Mouse (Mus musculus): ENCODE results near the gene Runx3. TPM values are rescaled to one million over a fixed set of nuclear protein-coding genes. Genes with fewer than 3 reads are reported as not detected.

Runx3 gene
- polyA plus RNA-seq, 1 experiment from 2014 or later: 0.20 TPM

DNA sequence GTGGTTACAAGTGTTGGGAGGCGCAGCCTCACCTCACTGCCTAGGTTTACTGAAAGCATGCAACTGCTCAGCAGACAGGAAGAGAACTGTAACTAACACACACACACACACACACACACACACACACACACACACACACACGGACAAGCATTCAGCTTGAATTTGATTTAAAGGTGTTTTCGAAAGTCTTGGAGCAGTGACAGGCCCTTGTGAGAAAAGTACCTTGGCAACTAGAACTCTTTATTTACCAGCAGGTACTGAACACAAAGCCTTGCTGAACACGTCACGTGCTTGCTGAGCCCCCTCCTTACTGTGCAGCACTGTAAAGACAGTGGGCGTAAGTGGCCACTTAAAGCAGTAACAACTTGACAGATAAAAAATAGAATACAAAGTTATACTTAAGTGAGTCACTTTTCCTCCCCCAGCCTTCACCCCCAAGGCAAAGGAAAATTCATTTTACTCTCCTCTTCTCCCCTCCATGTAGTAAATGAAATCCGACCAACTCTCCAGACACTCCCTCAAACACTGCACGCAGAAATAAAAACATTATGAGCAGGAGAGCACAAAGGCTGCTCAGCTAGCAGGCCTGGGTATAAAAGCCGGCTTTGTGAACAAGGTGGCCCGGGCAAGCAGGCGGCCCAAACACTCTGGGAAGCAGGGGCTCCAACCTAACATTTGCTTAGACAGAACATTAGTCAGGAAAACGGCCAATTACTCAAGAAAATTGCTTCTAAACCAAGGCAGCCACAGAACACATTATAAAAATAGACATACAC is 101.4 kb downstream of the Runx3 start:
- no peak overlapping the region for H3K4me2 ChIP-seq (ENCODE audit: low read length)
- no peaks in the 10 kb centered on the region for H3K9me3 ChIP-seq (ENCODE audit: control insufficient read depth, low read length)
- no peaks in the 10 kb centered on the region for H3K4me1 ChIP-seq (replicated peaks; ENCODE audit: control insufficient read depth, insufficient read depth, low read length)
- DNase-seq (ENCODE audit: low spot score): no peak
- no peak overlapping the region for H3K9ac ChIP-seq (ENCODE audit: low read length)
- no peak overlapping the region for H3K27ac ChIP-seq (ENCODE audit: low read depth)
- ATAC-seq (replicated peaks; ENCODE audit: low FRiP score, low TSS enrichment, low read depth): no peak
- no peak overlapping the region for H3K4me3 ChIP-seq (ENCODE audit: low read depth, low read length)
- peaks cover 72% of the 10 kb centered on the region for H3K36me3 ChIP-seq (ENCODE audit: control insufficient read depth, insufficient read depth, low read length)
- WGBS: 68% methylated on average over 12 of the region's 12 CpGs
- no peaks in the 10 kb centered on the region for H3K27me3 ChIP-seq (replicated peaks; ENCODE audit: control insufficient read depth, insufficient read depth, low read length)

- Histone ChIP-seq H3K36me3 (ENCODE audit: control insufficient read depth, insufficient read depth, low read length) (peaks cover 52% of the 10 kb centered on the region), H3K4me1 (replicated peaks; ENCODE audit: control insufficient read depth, insufficient read depth, low read length) (no peaks in the 10 kb centered on the region), H3K4me3 (ENCODE audit: low read depth, low read length) (no peak overlapping the region), H3K9me3 (ENCODE audit: control insufficient read depth, low read length) (no peaks in the 10 kb centered on the region), H3K4me2 (ENCODE audit: low read length) (no peak overlapping the region), H3K27ac (ENCODE audit: low read depth) (no peak overlapping the region), H3K27me3 (replicated peaks; ENCODE audit: control insufficient read depth, insufficient read depth, low read length) (no peaks in the 10 kb centered on the region), H3K9ac (ENCODE audit: low read length) (no peak overlapping the region)
- 91% methylated on average over 9 of the region's 9 CpGs for WGBS
- DNase-seq (ENCODE audit: low spot score) (no peak), ATAC-seq (replicated peaks; ENCODE audit: low FRiP score, low TSS enrichment, low read depth) (no peak)
These were observed 103.4 kb downstream of the Runx3 start for GRCm38 (mm10) chr4:135223808-135224207.

DNA sequence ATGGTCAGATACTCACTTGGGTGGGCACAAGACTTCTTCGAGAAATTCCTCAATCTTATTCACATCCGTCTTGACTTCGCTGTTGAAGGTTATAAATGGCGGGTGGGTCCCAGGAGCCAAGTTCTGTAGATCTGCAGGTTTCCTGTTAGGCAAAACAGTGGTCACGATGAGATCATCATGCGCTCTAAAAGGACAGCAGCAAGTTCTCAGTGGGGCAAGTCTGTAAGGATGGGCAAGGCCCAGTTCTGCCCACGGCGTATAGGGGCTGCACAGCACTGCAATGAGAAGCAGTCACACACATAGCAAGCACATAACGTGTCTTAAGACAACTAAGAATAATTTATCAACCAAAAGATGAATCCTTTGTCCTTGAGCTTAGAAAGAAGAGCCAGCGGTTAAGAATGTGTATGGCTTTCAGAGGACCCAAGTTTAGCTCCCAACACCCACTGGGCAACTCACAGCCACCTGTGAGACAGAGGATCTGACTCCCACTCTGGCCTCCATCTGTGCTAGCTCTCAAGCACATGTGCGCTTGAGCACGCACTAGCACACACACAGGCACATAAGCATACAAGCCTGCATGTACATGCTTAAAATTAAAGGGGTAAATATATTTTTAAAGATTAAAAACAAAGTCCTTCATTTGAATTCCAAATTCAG is 105.7 kb downstream of the Runx3 start:
- Histone ChIP-seq H3K9ac (ENCODE audit: low read length) (no peak overlapping the region), H3K36me3 (ENCODE audit: control insufficient read depth, insufficient read depth, low read length) (peaks cover 45% of the 10 kb centered on the region), H3K9me3 (ENCODE audit: control insufficient read depth, low read length) (no peaks in the 10 kb centered on the region), H3K27me3 (replicated peaks; ENCODE audit: control insufficient read depth, insufficient read depth, low read length) (no peaks in the 10 kb centered on the region), H3K4me1 (replicated peaks; ENCODE audit: control insufficient read depth, insufficient read depth, low read length) (peaks cover 4% of the 10 kb centered on the region), H3K27ac (ENCODE audit: low read depth) (no peak overlapping the region), H3K4me3 (ENCODE audit: low read depth, low read length) (no peak overlapping the region), H3K4me2 (ENCODE audit: low read length) (no peak overlapping the region)
- DNase-seq (ENCODE audit: low spot score) (no peak), ATAC-seq (replicated peaks; ENCODE audit: low FRiP score, low TSS enrichment, low read depth) (no peak)
- WGBS: 94% methylated on average over 12 of the region's 12 CpGs

Other genes starting within 250 kb of the Runx3 start
- gene Tmem50a, start 205.6 kb upstream of the Runx3 start, polyA plus RNA-seq (2014; fragmentation: Nextera tagmentation; extraction: Ambion mirVana): 152 and 159 TPM in 2 replicates
- gene Rsrp1, start 197.1 kb upstream of the Runx3 start, polyA plus RNA-seq (2014; fragmentation: Nextera tagmentation; extraction: Ambion mirVana): 400 and 437 TPM in 2 replicates
- 62.4 and 63.0 TPM in 2 replicates for gene Syf2, start 189.8 kb upstream of the Runx3 start, polyA plus RNA-seq (2014; fragmentation: Nextera tagmentation; extraction: Ambion mirVana)
- gene Clic4, start 152.2 kb downstream of the Runx3 start, polyA plus RNA-seq (2014; fragmentation: Nextera tagmentation; extraction: Ambion mirVana): 107 and 114 TPM in 2 replicates
- gene Srrm1, start 232.7 kb downstream of the Runx3 start, polyA plus RNA-seq (2014; fragmentation: Nextera tagmentation; extraction: Ambion mirVana): 201 and 215 TPM in 2 replicates

Data from intestine, embryonic 14.5 days (tissue).